Mouse (Mus musculus) c-Kit-positive CD71-positive TER-119-negative erythroid progenitor cells, embryonic 14.5 days (primary cell): ENCODE measurements around the gene Afap1l2.

ENCODE experiments used
- DNase-seq: peaks from one replicate; pipeline ENCODE4 v3.0.0-alpha.2; 2013; ENCODE audit warnings: low read depth

Gene Afap1l2

GRCm38 (mm10) chr19:56939826-56940225 is 68.2 kb downstream of the Afap1l2 start:
- no peak for DNase-seq

- no peak for DNase-seq
These were observed 70.1 kb downstream of the Afap1l2 start for GRCm38 (mm10) chr19:56937911-56938310.

- no peak for DNase-seq
These were observed 71.8 kb downstream of the Afap1l2 start for GRCm38 (mm10) chr19:56936253-56936652.

GRCm38 (mm10) chr19:56935777-56936176 is 72.3 kb downstream of the Afap1l2 start:
- peak; percentile 3 for DNase-seq

- no peak for DNase-seq
These were observed 72.9 kb downstream of the Afap1l2 start for GRCm38 (mm10) chr19:56935111-56935510.

GRCm38 (mm10) chr19:56933800-56934199 is 74.2 kb downstream of the Afap1l2 start:
- no peak for DNase-seq

- DNase-seq = no peak
These were observed 78.0 kb downstream of the Afap1l2 start for GRCm38 (mm10) chr19:56930029-56930428.

- no peak for DNase-seq
These were observed 78.6 kb downstream of the Afap1l2 start for GRCm38 (mm10) chr19:56929392-56929791.

- DNase-seq = no peak
These were observed 86.3 kb downstream of the Afap1l2 start for GRCm38 (mm10) chr19:56921744-56922143.

GRCm38 (mm10) chr19:56920232-56920631 is 87.8 kb downstream of the Afap1l2 start:
- no peak for DNase-seq

- DNase-seq = peak; percentile 15
These were observed 88.4 kb downstream of the Afap1l2 start for GRCm38 (mm10) chr19:56919628-56920027.

GRCm38 (mm10) chr19:56915084-56915483 is 92.9 kb downstream of the Afap1l2 start:
- DNase-seq = no peak

GRCm38 (mm10) chr19:56914658-56915057 is 93.4 kb downstream of the Afap1l2 start:
- DNase-seq = no peak

GRCm38 (mm10) chr19:56913761-56914160 is 94.3 kb downstream of the Afap1l2 start:
- DNase-seq = no peak

GRCm38 (mm10) chr19:56910561-56910960 is 97.5 kb downstream of the Afap1l2 start:
- DNase-seq = no peak

- DNase-seq = peak; percentile 2
These were observed 99.4 kb downstream of the Afap1l2 start for GRCm38 (mm10) chr19:56908472-56909270.

GRCm38 (mm10) chr19:56907850-56908249 is 100.2 kb downstream of the Afap1l2 start:
- no peak for DNase-seq

GRCm38 (mm10) chr19:56905395-56905794 is 102.6 kb downstream of the Afap1l2 start:
- DNase-seq = no peak

GRCm38 (mm10) chr19:56904095-56904494 is 103.9 kb downstream of the Afap1l2 start:
- DNase-seq = no peak

GRCm38 (mm10) chr19:56897654-56898053 is 110.4 kb downstream of the Afap1l2 start:
- no peak for DNase-seq

- no peak for DNase-seq
These were observed 114.7 kb downstream of the Afap1l2 start for GRCm38 (mm10) chr19:56893326-56893725.

GRCm38 (mm10) chr19:56892586-56892985 is 115.4 kb downstream of the Afap1l2 start:
- DNase-seq = no peak

GRCm38 (mm10) chr19:56891438-56891837 is 116.6 kb downstream of the Afap1l2 start:
- DNase-seq = no peak

- DNase-seq = no peak
These were observed 119.4 kb downstream of the Afap1l2 start for GRCm38 (mm10) chr19:56888654-56889053.
